Mouse (Mus musculus): ENCODE measurements around the gene Scn9a. TPM values are rescaled to one million over a fixed set of nuclear protein-coding genes. Genes with fewer than 3 reads are reported as not detected.

Gene Scn9a
- polyA plus RNA-seq, 1 experiment from 2014 or later: 5.5 TPM

GRCm38 (mm10) chr2:66439764-66440471 is 194.8 kb downstream of the Scn9a start:
- H3K4me3 ChIP-seq: peak overlapping the region; percentile 38
- ATAC-seq (replicated peaks): peak; percentile 79
- no peak overlapping the region for H3K27ac ChIP-seq (replicated peaks)
- H3K36me3 ChIP-seq: no peaks in the 10 kb centered on the region
- peaks cover 9% of the 10 kb centered on the region for H3K4me1 ChIP-seq
- peak overlapping the region; percentile 57 for H3K4me2 ChIP-seq (replicated peaks)
- peak overlapping the region; percentile 37 for H3K9ac ChIP-seq (replicated peaks)
- WGBS: 4% methylated on average over 21 of the region's 21 CpGs
- H3K9me3 ChIP-seq: no peaks in the 10 kb centered on the region
- H3K27me3 ChIP-seq: no peaks in the 10 kb centered on the region

GRCm38 (mm10) chr2:66436286-66436685 is 198.5 kb downstream of the Scn9a start:
- no peak overlapping the region for H3K4me2 ChIP-seq (replicated peaks)
- no peaks in the 10 kb centered on the region for H3K9me3 ChIP-seq
- no peaks in the 10 kb centered on the region for H3K36me3 ChIP-seq
- ATAC-seq (replicated peaks): no peak
- no peak overlapping the region for H3K9ac ChIP-seq (replicated peaks)
- WGBS: 56% methylated on average over 3 of the region's 3 CpGs
- no peak overlapping the region for H3K27ac ChIP-seq (replicated peaks)
- no peak overlapping the region for H3K4me3 ChIP-seq
- peaks cover 9% of the 10 kb centered on the region for H3K4me1 ChIP-seq
- no peaks in the 10 kb centered on the region for H3K27me3 ChIP-seq

Other genes with a start within 250 kb of the Scn9a start
- 11.7 and 12.6 TPM in 2 replicates for gene Scn1a, start 194.1 kb downstream of the Scn9a start, polyA plus RNA-seq (2015; fragmentation: Nextera tagmentation; extraction: Ambion mirVana)
- not detected in 2 replicates for gene Scn7a, start 150.0 kb upstream of the Scn9a start, polyA plus RNA-seq (2015; fragmentation: Nextera tagmentation; extraction: Ambion mirVana)

Data from forebrain, embryonic 15.5 days (tissue).